Mouse (Mus musculus) cerebellum, adult 2 months (tissue): ENCODE data around the gene Haspin. TPM values are rescaled to one million over a fixed set of nuclear protein-coding genes. Genes with fewer than 3 reads are reported as not detected.

ENCODE experiments used
- DNase-seq, 2 experiments: peaks; one replicate each; pipeline ENCODE4 v3.0.0; 2021
- H3K27ac ChIP-seq: fragments of 200-500 bp; 2 replicates; pipeline ENCODE4 v1.5.1; 2012; ENCODE audit warnings: low read length, control low read depth, inconsistent platforms; ENCODE audit not compliant: insufficient read depth
- H3K27me3 ChIP-seq: fragments of 200-500 bp; 2 replicates; pipeline ENCODE4 v1.6.1; 2012; ENCODE audit warnings: inconsistent platforms, mild to moderate bottlenecking, low read length, moderate library complexity; ENCODE audit not compliant: control insufficient read depth, insufficient read depth
- H3K4me1 ChIP-seq: fragments of 200-500 bp; 2 replicates; pipeline ENCODE4 v1.6.1; 2011; ENCODE audit warnings: low read length; ENCODE audit not compliant: control insufficient read depth, insufficient read depth
- H3K4me3 ChIP-seq: fragments of 200-500 bp; replicated peaks from 2 replicates; pipeline ENCODE3; 2011; ENCODE audit warnings: mild to moderate bottlenecking, low read depth, low read length, control low read depth; ENCODE audit not compliant: insufficient read depth
- CTCF ChIP-seq: fragments of 200-500 bp; IDR thresholded peaks from 2 replicates; pipeline ENCODE4 v1.5.1; 2011; ENCODE audit warnings: low read depth, mild to moderate bottlenecking, control low read depth, low read length, moderate library complexity, borderline replicate concordance; ENCODE audit not compliant: insufficient read depth
- POLR2A ChIP-seq: fragments of 200-500 bp; IDR thresholded peaks from 2 replicates; pipeline ENCODE4 v1.6.1; 2011; ENCODE audit warnings: low read length, control low read depth, borderline replicate concordance; ENCODE audit not compliant: insufficient read depth
- WGBS: fragments of 180-500 bp; shearing (Covaris S2); methylation state at CpG from one replicate; pipeline ENCODE4 v1.1.7; 2018; 5-methylcytosine and 5-hydroxymethylcytosine counted together
- polyA plus RNA-seq: library from polyadenylated mRNA; depleted of rRNA; stranded (reverse); fragments of >200 nt; gene quantifications from 2 replicates; pipeline ENCODE4 v1.2.3, GENCODE M21; 2012

Haspin gene
- polyA plus RNA-seq, 1 experiment = 0.05 TPM

DNA sequence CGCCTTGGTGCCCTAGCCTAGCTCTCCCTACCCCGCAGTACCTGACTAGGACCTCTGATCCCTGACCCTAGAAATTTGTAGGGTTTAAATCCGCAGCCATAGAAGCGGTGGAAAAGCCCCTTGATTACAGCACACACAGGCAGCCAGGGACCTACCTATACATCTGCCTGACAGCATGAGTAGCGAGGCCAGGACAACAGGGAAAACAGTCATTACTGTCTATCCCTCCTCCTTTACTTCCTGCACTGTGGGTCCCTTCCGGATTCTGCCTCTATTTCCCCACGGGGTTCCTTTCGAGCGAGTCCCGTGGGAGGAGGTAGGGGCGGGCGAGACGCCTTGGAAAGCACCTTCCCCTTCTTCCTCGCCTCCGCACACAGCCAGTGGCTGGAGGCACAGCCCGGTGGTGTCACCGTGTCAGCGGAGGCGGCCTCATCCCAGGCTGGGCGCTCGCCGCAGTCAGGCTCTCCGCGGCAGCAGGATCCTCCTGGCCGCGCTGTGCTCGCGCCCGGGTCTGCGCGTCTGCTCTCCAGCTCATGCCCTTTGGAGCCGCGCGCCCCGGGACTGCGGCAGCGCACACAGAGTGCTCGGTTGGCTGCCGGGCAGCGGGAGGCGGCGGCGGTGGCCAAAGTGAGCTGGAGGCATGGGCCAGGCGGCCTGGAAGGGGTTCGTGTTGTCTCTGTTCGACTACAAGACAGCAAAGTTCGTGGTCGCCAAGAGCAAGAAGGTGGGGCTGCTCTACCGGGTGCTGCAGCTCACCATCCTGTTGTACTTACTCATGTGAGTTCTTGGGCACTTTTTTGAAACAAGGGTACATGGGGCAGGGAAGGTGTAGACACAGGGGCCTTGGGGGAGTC, 22.1 kb upstream of the Haspin start, which contains the start of gene P2rx5:
P2rx5 (plus strand) TSS at position 465 of the 854 bp plus-strand sequence.
- H3K4me1 ChIP-seq = no peaks in the 10 kb centered on the region
- peak within 1 kb of the TSS; percentile 50 for H3K4me3 ChIP-seq
- 5% methylated on average over 49 of the region's 49 CpGs for WGBS
- TF ChIP-seq POLR2A = no peak
- no peak for TF ChIP-seq CTCF
- H3K27me3 ChIP-seq = no peaks in the 10 kb centered on the region; the same call in 1 of the 2 replicates
- H3K27ac ChIP-seq = no peak within 1 kb of the TSS
- peak; percentile 46 to 50 for DNase-seq

DNA sequence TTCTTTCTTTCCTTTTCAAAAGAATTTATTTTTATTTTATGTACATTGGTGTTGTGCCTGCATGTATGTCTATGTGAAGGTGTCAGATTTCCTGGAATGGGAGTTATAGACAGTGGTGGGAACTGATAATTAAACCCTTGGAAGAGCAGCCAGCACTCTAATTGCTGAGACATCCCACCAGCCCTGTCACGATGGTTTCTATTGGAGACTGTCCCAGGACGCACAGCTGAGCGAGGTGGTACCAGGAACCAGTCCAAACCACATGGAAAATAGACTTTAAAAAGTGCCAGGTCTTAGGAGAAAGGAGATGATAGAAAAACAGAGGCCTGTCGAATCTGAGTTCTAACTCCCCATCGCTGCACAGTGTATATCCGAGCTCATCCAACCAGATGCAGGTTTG, 17.0 kb upstream of the Haspin start:
- Histone ChIP-seq H3K27ac (no peak overlapping the region), H3K27me3 (no peaks in the 10 kb centered on the region; the same call in 1 of the 2 replicates), H3K4me1 (no peaks in the 10 kb centered on the region), H3K4me3 (no peak overlapping the region)
- TF ChIP-seq POLR2A = no peak
- no peak for TF ChIP-seq CTCF
- no peak for DNase-seq
- 39% methylated on average over 6 of the region's 6 CpGs for WGBS

DNA sequence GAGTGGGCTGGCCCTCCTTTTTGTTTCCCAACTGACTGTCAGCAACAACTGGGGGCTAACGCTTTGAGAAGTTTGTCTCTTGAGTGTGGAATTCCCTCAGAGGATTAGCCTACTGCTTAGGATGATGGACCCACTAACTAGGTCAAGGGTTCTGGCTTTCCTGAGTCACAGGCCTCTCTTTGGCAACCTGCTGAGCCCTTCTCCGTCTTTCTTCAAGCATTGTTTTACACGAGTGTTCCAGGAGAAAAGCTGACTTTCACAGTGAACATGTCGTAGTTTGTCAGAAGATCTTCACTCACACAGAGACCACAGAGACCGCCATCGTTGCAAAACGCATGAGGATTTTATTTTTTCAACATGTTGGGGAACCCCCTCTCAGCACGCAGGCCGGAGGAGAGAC, 10.1 kb upstream of the Haspin start:
- Histone ChIP-seq H3K27me3 (no peaks in the 10 kb centered on the region), H3K4me1 (no peaks in the 10 kb centered on the region), H3K27ac (no peak overlapping the region), H3K4me3 (no peak overlapping the region)
- no peak for TF ChIP-seq POLR2A
- no peak for TF ChIP-seq CTCF
- DNase-seq = no peak
- WGBS = 69% methylated on average over 9 of the region's 9 CpGs

DNA sequence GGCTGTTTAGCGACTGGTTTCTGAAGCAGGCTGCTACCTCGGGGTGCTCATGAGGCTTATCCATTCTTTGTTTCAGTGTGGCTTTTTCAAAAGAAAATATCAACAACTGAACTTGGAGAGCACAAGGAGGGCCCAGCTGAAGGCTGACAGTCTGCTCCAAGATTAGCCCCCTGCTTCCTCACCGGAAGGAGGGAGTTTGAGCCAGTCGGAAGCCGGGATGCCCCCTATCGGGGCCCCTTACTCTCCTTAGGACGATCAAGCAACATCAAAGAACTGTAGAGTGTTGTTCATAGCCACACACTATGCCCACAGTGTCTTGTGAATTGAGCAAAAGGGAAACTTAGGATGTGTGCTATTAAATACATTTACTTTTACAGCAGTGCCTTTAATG, 8.9 kb upstream of the Haspin start:
- no peaks in the 10 kb centered on the region for H3K27me3 ChIP-seq
- WGBS = 55% methylated on average over 7 of the region's 7 CpGs
- DNase-seq = no peak
- H3K4me1 ChIP-seq = no peaks in the 10 kb centered on the region
- TF ChIP-seq CTCF = no peak
- no peak for TF ChIP-seq POLR2A
- H3K27ac ChIP-seq = no peak overlapping the region
- H3K4me3 ChIP-seq = no peak overlapping the region

DNA sequence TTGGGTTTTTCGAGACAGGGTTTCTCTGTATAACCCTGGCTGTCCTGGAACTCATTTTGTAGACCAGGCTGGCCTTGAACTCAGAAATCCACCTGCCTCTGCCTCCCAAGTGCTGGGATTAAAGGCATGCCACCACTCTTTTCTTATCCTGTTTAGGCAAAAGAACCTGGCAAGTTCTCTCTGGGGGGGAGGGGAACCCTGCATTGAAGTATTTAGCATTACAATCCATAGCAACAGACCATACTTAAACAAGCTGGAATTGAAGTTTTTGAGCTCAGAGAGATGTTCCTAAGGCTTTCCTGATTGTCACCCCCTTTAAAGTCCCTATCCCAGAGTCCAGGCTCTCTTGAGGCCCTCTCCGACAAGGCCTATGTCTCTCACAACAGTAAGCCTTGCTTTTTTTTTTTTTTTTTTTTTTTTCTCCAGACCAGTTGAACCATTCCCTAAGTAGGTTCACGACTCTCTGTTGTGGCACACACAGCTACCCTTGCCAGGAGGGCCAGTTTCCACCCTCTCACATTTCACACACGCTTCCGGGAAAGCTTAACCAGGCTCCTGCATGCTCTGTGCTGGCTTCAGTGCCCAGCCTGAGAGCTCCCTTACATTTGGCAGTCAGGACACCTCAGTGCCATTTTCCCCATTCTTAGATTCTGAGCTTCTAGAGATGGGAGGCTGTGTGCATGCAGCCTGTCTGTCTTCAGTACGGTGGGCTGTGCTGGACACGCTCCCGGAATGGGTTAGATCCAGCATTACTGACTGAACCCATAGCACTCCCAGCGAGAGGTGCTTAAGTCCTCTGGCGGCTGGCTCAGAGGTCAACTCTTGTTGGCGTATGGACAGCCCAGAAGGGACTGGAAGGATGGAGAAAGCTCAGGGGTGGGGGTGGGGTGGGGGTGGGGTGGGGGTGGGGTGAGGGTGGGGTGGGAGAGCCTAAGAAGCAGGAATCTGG, 8.2 kb upstream of the Haspin start:
- TF ChIP-seq CTCF (no peak), POLR2A (no peak)
- WGBS = 37% methylated on average over 11 of the region's 11 CpGs
- Histone ChIP-seq H3K27me3 (no peaks in the 10 kb centered on the region), H3K27ac (no peak overlapping the region), H3K4me1 (no peaks in the 10 kb centered on the region), H3K4me3 (no peak overlapping the region)
- no peak for DNase-seq

DNA sequence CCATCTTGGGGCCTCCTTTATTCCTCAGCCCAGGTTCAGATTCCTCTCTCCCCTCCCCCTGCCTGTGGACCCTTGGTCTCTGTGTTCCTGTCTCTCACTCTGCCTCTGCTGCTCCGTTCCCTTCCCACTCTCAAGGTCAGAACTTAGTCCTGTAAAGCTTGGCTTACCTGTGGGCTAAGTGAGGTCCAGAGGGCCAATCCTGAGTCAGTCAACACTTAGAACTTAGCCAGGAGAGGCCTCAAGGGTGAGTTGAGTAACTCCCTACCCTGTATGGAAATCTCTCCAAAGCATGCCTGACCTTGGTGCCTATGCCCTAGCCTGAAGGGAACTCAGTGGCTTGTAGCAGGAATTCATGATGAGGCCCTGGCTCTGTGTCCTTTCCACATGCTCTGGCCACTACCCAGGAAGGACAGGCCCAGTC, 6.2 kb upstream of the Haspin start:
- TF ChIP-seq CTCF = no peak
- no peak for TF ChIP-seq POLR2A
- Histone ChIP-seq H3K4me3 (no peak overlapping the region), H3K27me3 (no peaks in the 10 kb centered on the region), H3K4me1 (no peaks in the 10 kb centered on the region), H3K27ac (no peak overlapping the region)
- WGBS = 50% methylated on average over 1 of the region's 1 CpGs
- DNase-seq = no peak

DNA sequence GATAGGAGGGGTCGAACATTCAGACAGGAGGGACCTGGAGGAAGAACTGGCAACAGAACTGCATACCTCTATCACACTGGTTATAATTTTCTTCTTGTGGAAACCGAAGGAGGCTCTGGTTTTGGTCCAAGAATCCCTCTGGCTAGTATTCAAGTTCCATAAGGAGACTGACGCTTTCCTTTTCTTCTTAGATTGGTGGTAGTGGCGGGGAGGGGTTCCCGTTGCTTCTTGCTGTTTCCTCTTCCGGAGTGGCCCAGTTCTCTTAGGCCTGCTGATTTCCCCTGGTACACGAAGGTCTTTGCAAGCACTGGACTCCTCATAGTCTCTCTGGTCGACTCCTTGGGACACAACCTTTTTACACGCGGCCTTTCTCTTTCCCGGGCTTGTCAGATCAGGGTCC, 978 bp downstream of the Haspin start:
- H3K4me3 ChIP-seq = no peak overlapping the region
- TF ChIP-seq CTCF (no peak), POLR2A (no peak)
- no peak for DNase-seq
- WGBS = 11% methylated on average over 11 of the region's 11 CpGs
- H3K27ac ChIP-seq = no peak overlapping the region
- H3K4me1 ChIP-seq = no peaks in the 10 kb centered on the region
- H3K27me3 ChIP-seq = no peaks in the 10 kb centered on the region

DNA sequence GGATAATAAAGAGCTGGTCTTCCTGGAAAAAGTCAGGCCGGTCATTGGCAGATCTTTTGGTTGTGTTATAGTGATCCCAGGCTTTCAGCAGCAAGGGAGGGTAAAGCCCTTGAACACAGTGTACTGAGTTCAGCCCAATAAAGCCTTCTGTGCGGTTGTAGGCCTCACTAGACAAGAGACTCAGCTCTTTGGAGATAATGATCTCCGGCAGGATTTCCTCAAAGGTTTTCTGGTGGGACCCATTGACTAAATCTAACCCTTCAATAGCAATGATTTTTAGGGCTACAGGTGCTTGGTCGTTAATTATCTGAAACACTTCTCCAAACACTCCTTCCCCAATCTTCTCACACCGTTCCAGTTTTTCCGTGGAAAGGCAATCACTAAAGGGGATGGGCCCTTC, 1.5 kb downstream of the Haspin start:
- Histone ChIP-seq H3K4me1 (no peaks in the 10 kb centered on the region), H3K4me3 (no peak overlapping the region), H3K27ac (no peak overlapping the region), H3K27me3 (no peaks in the 10 kb centered on the region)
- no peak for DNase-seq
- TF ChIP-seq CTCF (no peak), POLR2A (no peak)
- 79% methylated on average over 6 of the region's 6 CpGs for WGBS
